Mouse (Mus musculus) lung, adult 2 months (tissue): ENCODE data around the gene Gm39115. TPM values are rescaled to one million over a fixed set of nuclear protein-coding genes. Genes with fewer than 3 reads are reported as not detected.
"Not testable (repeated sequence)": the region's sequence is repeated elsewhere in the genome, so short reads cannot be mapped to it uniquely, and the experiment has no call there.

Experiments
- DNase-seq: peaks from one replicate; pipeline ENCODE4 v3.0.0; 2022
- H3K4me1 ChIP-seq: fragments of 200-500 bp; 2 replicates; pipeline ENCODE4 v1.6.1; 2011; ENCODE audit warnings: low read length; ENCODE audit not compliant: control insufficient read depth, insufficient read depth
- H3K4me3 ChIP-seq: fragments of 200-500 bp; replicated peaks from 2 replicates; pipeline ENCODE3; 2011; ENCODE audit warnings: low read depth, mild to moderate bottlenecking, control low read depth, low read length; ENCODE audit errors: extremely low read depth
- CTCF ChIP-seq: fragments of 200-500 bp; IDR thresholded peaks from 2 replicates; pipeline ENCODE4 v1.5.1; 2011; ENCODE audit warnings: mild to moderate bottlenecking, low read length, control low read depth; ENCODE audit not compliant: insufficient read depth
- POLR2A ChIP-seq: fragments of 200-500 bp; IDR thresholded peaks from 2 replicates; pipeline ENCODE4 v1.6.1; 2011; ENCODE audit warnings: low read depth, mild to moderate bottlenecking, control low read depth, low read length, borderline replicate concordance; ENCODE audit errors: extremely low read depth
- WGBS: fragments of 180-500 bp; shearing (Covaris S2); methylation state at CpG from one replicate; pipeline ENCODE4 v1.1.7; 2018; 5-methylcytosine and 5-hydroxymethylcytosine counted together
- polyA plus RNA-seq: library from polyadenylated mRNA; depleted of rRNA; stranded (reverse); fragments of >200 nt; gene quantifications from 2 replicates; pipeline ENCODE4 v1.2.3, GENCODE M21; 2012

The Gm39115 gene
- polyA plus RNA-seq, 1 experiment: not detected

GRCm38 (mm10) chr7:142146033-142146432 is 10.2 kb upstream of the Gm39115 start:
- DNase-seq: peak; percentile 20
- WGBS: 0% methylated on average over 1 of the region's 1 CpGs
- Histone ChIP-seq H3K4me3 (no peak overlapping the region), H3K4me1 (no peaks in the 10 kb centered on the region)
- 0 out of 2 replicates have a peak, but pooled peaks have one; percentile 8 for TF ChIP-seq CTCF
- TF ChIP-seq POLR2A: no peak

- TF ChIP-seq POLR2A: no peak
- no peak for TF ChIP-seq CTCF
- WGBS: 46% methylated on average over 4 of the region's 4 CpGs
These were observed 9.6 kb upstream of the Gm39115 start for GRCm38 (mm10) chr7:142145413-142145940.

GRCm38 (mm10) chr7:142144507-142144906 is 8.7 kb upstream of the Gm39115 start, which contains the start of gene Gm45337:
Gene Gm45337, minus strand, starts transcription at chr7:142144607.
- WGBS: 53% methylated on average over 1 of the region's 1 CpGs
- Histone ChIP-seq H3K4me3 (no peak within 1 kb of the TSS), H3K4me1 (no peaks in the 10 kb centered on the region)
- no peak for TF ChIP-seq POLR2A
- no peak for TF ChIP-seq CTCF
- no peak for DNase-seq

More at GRCm38 (mm10) chr7:142145413-142145940, 9.6 kb upstream of the Gm39115 start:
- Histone ChIP-seq H3K4me1 (no peaks in the 10 kb centered on the region), H3K4me3 (no peak overlapping the region)
- no peak for DNase-seq

GRCm38 (mm10) chr7:142143506-142144010 is 7.7 kb upstream of the Gm39115 start:
- not testable (repeated sequence) for H3K4me1 ChIP-seq, DNase-seq, H3K4me3 ChIP-seq
- 24% methylated on average over 1 of the region's 1 CpGs for WGBS

DNA sequence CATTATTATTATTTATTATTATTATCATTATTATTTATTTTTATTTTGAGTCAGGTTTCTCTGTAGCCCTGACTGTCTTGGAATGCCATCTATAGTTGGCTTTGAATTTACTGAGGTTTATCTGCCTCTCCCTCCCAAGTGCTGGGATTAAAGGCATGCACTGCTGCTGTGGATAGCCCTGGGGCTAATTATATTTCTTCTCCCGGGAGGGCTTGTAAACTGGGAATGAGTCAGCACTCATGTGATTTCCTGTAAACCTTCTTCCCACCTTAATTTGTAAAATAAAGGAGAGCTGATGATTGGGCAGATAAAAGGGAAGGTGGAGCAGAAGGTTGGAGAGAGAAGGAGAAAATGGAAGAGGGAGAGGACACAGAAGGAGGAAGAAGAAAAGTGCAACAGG is 4.9 kb upstream of the Gm39115 start:
- 7% methylated on average over 1 of the region's 1 CpGs for WGBS

DNA sequence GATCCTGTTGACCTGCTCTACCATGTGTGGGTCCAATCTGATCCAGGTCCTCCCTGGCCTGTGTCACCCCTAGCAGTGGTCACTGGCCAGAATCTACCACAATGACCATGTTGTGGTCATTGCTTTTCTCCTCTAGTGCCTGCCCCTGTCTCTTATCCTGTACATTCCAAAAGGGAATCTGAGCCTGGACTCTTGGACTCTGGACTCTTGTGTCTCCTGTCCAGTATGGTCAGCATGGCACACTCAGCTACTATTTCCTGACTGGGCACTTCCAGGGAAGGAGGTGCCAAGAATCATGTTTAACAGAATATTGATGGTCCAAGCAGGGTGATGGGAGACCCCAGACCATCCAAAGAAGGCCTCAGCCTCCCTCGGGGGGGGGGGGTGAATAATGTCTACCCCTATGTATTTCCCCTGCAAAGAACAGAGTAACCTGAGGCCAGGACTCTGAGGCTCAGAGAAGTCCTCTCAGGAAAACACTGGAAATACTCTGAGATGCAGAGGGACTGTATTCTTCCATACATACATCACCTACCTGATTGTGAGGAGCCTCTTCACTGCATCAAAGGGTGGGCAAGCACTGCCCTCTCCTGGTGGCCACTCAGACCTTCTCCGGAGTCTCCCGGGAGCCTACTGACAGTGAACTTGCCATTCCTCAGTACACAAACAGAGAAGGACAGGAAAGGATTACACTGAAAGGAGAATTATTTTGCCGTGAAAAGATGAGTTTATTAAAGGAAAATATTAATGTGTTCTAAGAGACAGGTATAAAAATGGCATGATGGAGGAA is 1.4 kb downstream of the Gm39115 start:
- Histone ChIP-seq H3K4me3 (no peak overlapping the region), H3K4me1 (no peaks in the 10 kb centered on the region)
- 47% methylated on average over 4 of the region's 4 CpGs for WGBS
- no peak for DNase-seq
- no peak for TF ChIP-seq POLR2A
- no peak for TF ChIP-seq CTCF

More for the DNA sequence above, 4.9 kb upstream of the Gm39115 start:
- TF ChIP-seq POLR2A (no peak), CTCF (no peak)
- no peak for DNase-seq
- Histone ChIP-seq H3K4me1 (no peaks in the 10 kb centered on the region), H3K4me3 (no peak overlapping the region)

GRCm38 (mm10) chr7:142128843-142129242 is 7.0 kb downstream of the Gm39115 start:
- Histone ChIP-seq H3K4me3 (no peak overlapping the region), H3K4me1 (no peaks in the 10 kb centered on the region)
- TF ChIP-seq CTCF (no peak), POLR2A (no peak)
- no peak for DNase-seq
- WGBS: 54% methylated on average over 4 of the region's 4 CpGs

DNA sequence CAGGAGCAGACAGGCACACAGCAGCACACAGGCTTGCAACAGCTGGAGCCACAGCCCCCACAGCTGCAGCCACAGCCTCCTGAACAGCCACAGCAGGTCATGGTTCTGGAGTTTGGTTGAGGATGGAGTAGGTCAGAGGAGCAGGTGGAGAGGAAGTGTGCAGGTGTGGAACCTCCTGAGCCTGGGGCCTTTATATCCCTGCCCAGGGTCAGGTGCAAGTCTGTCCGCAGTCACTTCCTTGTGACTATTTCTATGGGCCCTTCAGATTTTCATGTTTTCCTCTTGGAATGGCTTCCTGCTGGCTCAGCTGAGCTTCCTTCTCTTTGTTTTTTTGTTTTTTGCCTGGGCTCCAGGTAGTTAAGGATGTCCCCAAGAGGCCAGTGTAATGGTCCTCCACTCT is 15.2 kb downstream of the Gm39115 start, which contains the start of gene Gm45618:
Gene Gm45618, minus strand, starts transcription at position 101 of the 400 bp plus-strand sequence.
- 81% methylated on average over 1 of the region's 1 CpGs for WGBS
- not testable (repeated sequence) for H3K4me1 ChIP-seq

GRCm38 (mm10) chr7:142119632-142120031 is 16.2 kb downstream of the Gm39115 start:
- DNase-seq: no peak
- H3K4me3 ChIP-seq: no peak overlapping the region
- 10% methylated on average over 5 of the region's 5 CpGs for WGBS
- no peaks in the 10 kb centered on the region for H3K4me1 ChIP-seq
- TF ChIP-seq CTCF (peak; percentile 40), POLR2A (no peak)

More for the DNA sequence above, 15.2 kb downstream of the Gm39115 start, which contains the start of gene Gm45618:
- DNase-seq, H3K4me3 ChIP-seq: not testable (repeated sequence)

DNA sequence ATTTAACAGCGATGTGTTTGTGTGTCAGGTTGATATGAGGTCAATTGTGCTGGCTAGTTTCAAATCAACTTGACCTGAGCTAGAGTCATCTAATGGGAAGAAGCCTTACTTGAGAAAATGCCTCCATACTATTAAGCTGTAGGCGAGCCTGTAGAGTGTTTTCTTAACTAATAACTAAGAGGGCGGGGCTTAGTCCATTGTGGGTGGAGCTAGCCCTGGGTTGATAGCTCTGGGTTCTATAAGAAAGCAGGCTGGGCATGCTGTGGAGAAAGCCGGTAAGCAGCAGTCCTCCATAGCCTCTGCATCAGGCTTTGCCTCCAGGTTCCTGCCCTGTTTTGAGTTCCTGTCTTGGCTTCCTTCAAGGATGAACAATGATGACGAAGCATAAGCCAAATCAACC is 31.1 kb downstream of the Gm39115 start:
- TF ChIP-seq CTCF: no peak
- TF ChIP-seq POLR2A: no peak
- no peak overlapping the region for H3K4me3 ChIP-seq
- DNase-seq: no peak
- 53% methylated on average over 5 of the region's 5 CpGs for WGBS
- H3K4me1 ChIP-seq: no peaks in the 10 kb centered on the region
